Mouse (Mus musculus) limb, embryonic 14.5 days (tissue): ENCODE measurements around the gene Sp2. TPM values are rescaled to one million over a fixed set of nuclear protein-coding genes. Genes with fewer than 3 reads are reported as not detected.

Experiments used
- ATAC-seq: fragments of 200-750 bp; cut with Nextera tagmentation; 2 replicates; pipeline ENCODE4 v1.8.0; 2017; ENCODE audit warnings: low read depth, moderate number of reproducible peaks, moderate TSS enrichment; ENCODE audit not compliant: low FRiP score
- DNase-seq: peaks from one replicate; pipeline ENCODE4 v3.0.0-alpha.2; 2015; ENCODE audit warnings: low spot score
- H3K27ac ChIP-seq: fragments of 300-500 bp; sonication (generic); replicated peaks from 2 replicates; pipeline ENCODE4 v1.5.1; 2014; ENCODE audit warnings: low read depth, mild to moderate bottlenecking, low read length, moderate library complexity, mixed read lengths
- H3K27me3 ChIP-seq: fragments of 300-500 bp; sonication (generic); 2 replicates; pipeline ENCODE4 v1.6.1; 2014; ENCODE audit warnings: low read length, mixed read lengths; ENCODE audit not compliant: control insufficient read depth, insufficient read depth
- H3K36me3 ChIP-seq: fragments of 300-500 bp; sonication (generic); 2 replicates; pipeline ENCODE4 v1.6.1; 2014; ENCODE audit warnings: mild to moderate bottlenecking, low read length, moderate library complexity, mixed read lengths; ENCODE audit not compliant: control insufficient read depth, insufficient read depth
- H3K4me1 ChIP-seq: fragments of 300-500 bp; sonication (generic); 2 replicates; pipeline ENCODE4 v1.6.1; 2014; ENCODE audit warnings: antibody characterized with exemption, low read length, mixed read lengths; ENCODE audit not compliant: control insufficient read depth, insufficient read depth
- H3K4me2 ChIP-seq: fragments of 300-500 bp; sonication (generic); replicated peaks from 2 replicates; pipeline ENCODE4 v1.6.1; 2014; ENCODE audit warnings: low read depth, mild to moderate bottlenecking, low read length, moderate library complexity; ENCODE audit not compliant: severe bottlenecking
- H3K4me3 ChIP-seq: fragments of 300-500 bp; sonication (generic); replicated peaks from 2 replicates; pipeline ENCODE4 v1.5.1; 2014; ENCODE audit warnings: low read length
- H3K9ac ChIP-seq: fragments of 300-500 bp; sonication (generic); 2 replicates; pipeline ENCODE4 v1.6.1; 2014; ENCODE audit warnings: mild to moderate bottlenecking, low read depth, low read length, moderate library complexity; ENCODE audit not compliant: severe bottlenecking
- H3K9me3 ChIP-seq: fragments of 300-500 bp; sonication (generic); 2 replicates; pipeline ENCODE4 v1.6.1; 2016; ENCODE audit warnings: low read length; ENCODE audit not compliant: control insufficient read depth
- POLR2A ChIP-seq: fragments of 200-500 bp; IDR thresholded peaks from 2 replicates; pipeline ENCODE4 v1.8.0; 2012; ENCODE audit warnings: inconsistent platforms, mild to moderate bottlenecking, moderate library complexity, borderline replicate concordance; ENCODE audit not compliant: insufficient read depth, insufficient read length; ENCODE audit errors: extremely low read depth
- WGBS: fragments of 180-500 bp; shearing (Covaris S2); extraction: QIAGEN DNeasy Blood & Tissue Kit; methylation state at CpG from one replicate; pipeline ENCODE4 v1.1.7; 2014; 5-methylcytosine and 5-hydroxymethylcytosine counted together
- polyA plus RNA-seq, 2 experiments: library from polyadenylated mRNA; depleted of rRNA in 1 of 2; stranded (reverse) in 1 of 2; unstranded in 1 of 2; fragments of >200 nt; fragmentation: Nextera tagmentation in 1 of 2; extraction: Ambion mirVana in 1 of 2; gene quantifications; 2 replicates each; pipeline versions ENCODE4 v1.2.1 to v1.2.3; 2012 to 2014

Gene Sp2
- polyA plus RNA-seq, 2 experiments, result 16.0 to 17.1 TPM

DNA sequence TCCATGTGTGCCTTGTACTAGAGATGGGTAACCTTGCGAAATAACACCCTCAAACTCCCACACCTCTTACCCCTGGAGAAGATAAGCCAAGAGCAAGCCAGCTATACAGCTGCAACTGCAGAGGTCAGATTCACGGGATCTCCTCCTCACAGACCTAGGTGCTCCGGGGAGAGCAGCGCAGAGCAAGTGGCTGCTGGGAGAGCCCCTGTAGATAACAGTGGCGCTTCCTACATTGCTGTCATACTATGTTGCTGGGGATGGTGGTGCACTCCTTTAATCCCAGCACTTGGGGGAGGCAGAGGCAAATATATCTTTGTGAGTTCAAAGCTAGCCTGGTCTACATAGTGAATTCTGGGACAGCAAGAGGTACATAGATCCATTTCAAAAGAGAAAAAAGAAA, 56.2 kb downstream of the Sp2 start:
- WGBS, result 77% methylated on average over 5 of the region's 5 CpGs
- Histone ChIP-seq H3K36me3 (no peaks in the 10 kb centered on the region), H3K9ac (no peak overlapping the region), H3K4me2 (no peak overlapping the region), H3K4me3 (no peak overlapping the region), H3K27me3 (peaks cover 20% of the 10 kb centered on the region), H3K27ac (no peak overlapping the region), H3K4me1 (peaks cover under 1% of the 10 kb centered on the region; the same call in 1 of the 2 replicates), H3K9me3 (no peaks in the 10 kb centered on the region)
- no peak for DNase-seq
- ATAC-seq, result no peak
- no peak for TF ChIP-seq POLR2A

DNA sequence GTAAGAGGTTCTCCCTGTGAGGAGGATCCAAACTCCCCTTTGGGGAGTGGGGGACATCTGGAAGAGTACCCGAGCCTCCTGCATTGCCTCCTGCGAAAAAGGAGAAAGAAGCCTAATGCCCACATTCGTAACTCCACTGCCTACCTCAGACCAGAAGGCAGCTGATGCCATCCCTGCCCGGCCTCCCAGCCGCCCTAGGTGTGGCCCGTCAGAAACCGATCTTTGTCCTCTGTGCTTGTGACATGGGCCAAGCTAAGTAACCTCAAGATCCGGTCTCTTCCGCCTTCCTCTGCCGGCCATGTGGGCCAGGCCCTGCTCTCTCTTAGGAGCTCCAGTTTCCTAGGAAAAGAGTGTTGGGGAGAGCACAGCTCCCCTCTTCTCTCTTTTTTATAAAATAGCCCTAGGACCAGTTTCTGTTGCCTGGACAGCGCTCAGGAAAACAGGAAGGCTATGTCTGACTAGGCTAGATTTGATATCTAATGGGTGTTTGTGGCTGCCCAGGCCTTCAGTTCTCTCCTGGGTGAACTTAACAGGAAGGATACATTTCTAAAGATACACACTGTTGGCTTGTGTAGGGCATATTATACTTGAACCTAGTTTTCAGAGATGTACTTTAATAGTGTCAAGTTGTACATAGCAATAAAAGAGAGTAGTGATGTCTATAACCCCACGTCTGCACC, 57.1 kb downstream of the Sp2 start:
- Histone ChIP-seq H3K4me3 (no peak overlapping the region), H3K36me3 (no peaks in the 10 kb centered on the region), H3K4me1 (no peaks in the 10 kb centered on the region), H3K9ac (no peak overlapping the region), H3K27ac (no peak overlapping the region), H3K9me3 (no peaks in the 10 kb centered on the region), H3K27me3 (peaks cover 20% of the 10 kb centered on the region), H3K4me2 (no peak overlapping the region)
- ATAC-seq (no peak), DNase-seq (no peak)
- no peak for TF ChIP-seq POLR2A
- WGBS, result 82% methylated on average over 12 of the region's 12 CpGs

DNA sequence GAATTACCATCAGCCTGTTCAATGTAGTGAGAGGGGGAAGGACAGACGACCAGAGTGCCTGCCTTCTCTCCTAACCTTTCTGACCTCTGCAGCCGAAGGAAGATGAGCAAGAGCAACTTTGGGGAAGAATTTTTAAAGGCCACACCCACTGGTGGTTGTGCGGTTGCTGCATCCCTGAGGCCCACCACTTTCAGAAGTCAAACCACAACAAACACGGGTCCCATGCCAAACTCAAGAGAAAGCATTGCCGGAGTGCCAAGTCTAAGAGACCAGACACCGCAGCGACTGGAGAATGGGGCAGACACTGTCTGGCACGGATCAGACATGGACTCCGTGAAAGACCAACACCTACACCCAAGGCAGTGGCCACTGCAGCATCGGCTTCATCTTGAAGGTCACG, 57.9 kb downstream of the Sp2 start:
- no peaks in the 10 kb centered on the region for H3K36me3 ChIP-seq
- ATAC-seq (no peak), DNase-seq (no peak)
- no peaks in the 10 kb centered on the region for H3K9me3 ChIP-seq
- H3K27me3 ChIP-seq, result peaks cover 20% of the 10 kb centered on the region
- H3K4me3 ChIP-seq, result no peak overlapping the region
- no peak overlapping the region for H3K9ac ChIP-seq
- no peak for TF ChIP-seq POLR2A
- no peak overlapping the region for H3K27ac ChIP-seq
- H3K4me1 ChIP-seq, result no peaks in the 10 kb centered on the region
- WGBS, result 80% methylated on average over 11 of the region's 11 CpGs
- H3K4me2 ChIP-seq, result no peak overlapping the region

DNA sequence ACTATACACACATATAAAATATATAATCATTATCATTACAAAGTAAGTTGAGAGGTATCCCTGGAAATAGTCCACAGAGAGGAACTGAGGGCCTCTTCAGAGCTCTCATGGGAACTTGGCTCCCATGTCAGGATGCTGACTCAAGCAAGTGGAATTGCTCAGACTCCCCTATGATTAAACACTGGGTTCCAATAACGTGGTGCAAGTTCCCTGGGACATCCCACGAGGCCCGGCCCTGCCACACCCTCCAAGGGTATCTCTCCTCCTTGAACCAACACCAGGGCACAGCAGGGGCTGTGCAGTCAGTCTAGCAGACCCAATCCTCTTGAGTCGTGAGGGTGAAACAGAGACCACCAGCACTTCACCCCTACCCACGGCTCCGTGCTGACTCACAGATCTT, 63.8 kb downstream of the Sp2 start:
- Histone ChIP-seq H3K36me3 (no peaks in the 10 kb centered on the region), H3K4me2 (no peak overlapping the region), H3K9ac (no peak overlapping the region), H3K27me3 (no peaks in the 10 kb centered on the region), H3K9me3 (no peaks in the 10 kb centered on the region), H3K4me3 (no peak overlapping the region), H3K27ac (no peak overlapping the region), H3K4me1 (peaks cover 9% of the 10 kb centered on the region)
- 45% methylated on average over 6 of the region's 6 CpGs for WGBS
- no peak for TF ChIP-seq POLR2A
- ATAC-seq (no peak), DNase-seq (no peak)

DNA sequence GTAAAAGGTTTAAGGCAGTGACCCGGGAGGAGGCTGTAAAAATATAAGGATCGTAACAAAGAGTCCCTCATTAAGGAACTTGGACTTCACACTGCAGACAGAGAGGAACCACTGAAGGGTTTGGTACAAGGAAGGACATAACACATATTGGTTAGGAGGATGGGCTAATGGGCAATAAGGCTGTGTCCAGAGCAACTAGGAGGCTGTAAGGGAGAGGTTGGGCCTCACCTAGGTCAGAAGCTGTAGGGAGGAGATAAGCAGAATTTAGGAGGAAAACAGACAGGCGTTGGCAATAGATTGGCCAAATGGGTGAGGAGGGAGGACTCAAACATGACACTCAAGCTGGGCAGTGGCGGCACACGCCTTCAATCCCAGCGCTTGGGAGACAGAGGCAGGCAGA, 65.3 kb downstream of the Sp2 start:
- TF ChIP-seq POLR2A, result no peak
- Histone ChIP-seq H3K27ac (no peak overlapping the region), H3K9me3 (no peaks in the 10 kb centered on the region), H3K4me1 (peaks cover 9% of the 10 kb centered on the region), H3K9ac (no peak overlapping the region), H3K4me2 (no peak overlapping the region), H3K27me3 (no peaks in the 10 kb centered on the region), H3K4me3 (no peak overlapping the region), H3K36me3 (peaks cover 7% of the 10 kb centered on the region; the same call in 1 of the 2 replicates)
- no peak for ATAC-seq
- 84% methylated on average over 6 of the region's 6 CpGs for WGBS
- no peak for DNase-seq
